Mouse (Mus musculus): ENCODE data around the gene Hba-x. TPM values are rescaled to one million over a fixed set of nuclear protein-coding genes. Genes with fewer than 3 reads are reported as not detected.

Gene Hba-x
- total and polyA plus RNA-seq, 2 experiments from 2014 or later, result not detected

GRCm38 (mm10) chr11:32324609-32325008, 48.4 kb downstream of the Hba-x start:
- H3K9ac ChIP-seq, result no peak overlapping the region
- TF ChIP-seq CTCF (IDR thresholded peaks at IDR 0.05; ENCODE audit: low read depth), result peak; percentile 92
- no peak overlapping the region for H3K4me3 ChIP-seq (ENCODE audit: low read depth, low read length)
- H3K36me3 ChIP-seq (ENCODE audit: insufficient read depth), result no peaks in the 10 kb centered on the region
- DNase-seq (peak; percentile 89), ATAC-seq (peak; percentile 91)
- no peaks in the 10 kb centered on the region for H3K27me3 ChIP-seq (ENCODE audit: insufficient read depth, low read length)
- no peaks in the 10 kb centered on the region for H3K9me3 ChIP-seq (ENCODE audit: low read length)
- WGBS, result 15% methylated on average over 15 of the region's 15 CpGs
- H3K27ac ChIP-seq (ENCODE audit: low read depth, low read length), result no peak overlapping the region
- H3K4me1 ChIP-seq (ENCODE audit: insufficient read depth), result no peaks in the 10 kb centered on the region
- H3K4me2 ChIP-seq (ENCODE audit: low read depth), result peak overlapping the region; percentile 32; the same call in 1 of the 2 replicates

Other genes with a start within 250 kb of the Hba-x start
- not detected in 2 replicates for gene Il9r, start 76.1 kb upstream of the Hba-x start, total RNA-seq (2014; rRNA removed)
- not detected in 2 replicates for gene Il9r, start 76.1 kb upstream of the Hba-x start, polyA plus RNA-seq (2015; fragmentation: Nextera tagmentation; extraction: Ambion mirVana)
- 15.2 and 34.0 TPM in 2 replicates for gene Snrnp25, start 71.0 kb upstream of the Hba-x start, total RNA-seq (2014; rRNA removed)
- 50.4 and 58.0 TPM in 2 replicates for gene Snrnp25, start 71.0 kb upstream of the Hba-x start, polyA plus RNA-seq (2015; fragmentation: Nextera tagmentation; extraction: Ambion mirVana)
- gene Rhbdf1, start 54.1 kb upstream of the Hba-x start, total RNA-seq (2014; rRNA removed), result 16.3 and 23.2 TPM in 2 replicates
- 14.7 and 17.9 TPM in 2 replicates for gene Rhbdf1, start 54.1 kb upstream of the Hba-x start, polyA plus RNA-seq (2015; fragmentation: Nextera tagmentation; extraction: Ambion mirVana)
- 28.4 and 29.7 TPM in 2 replicates for gene Mpg, start 49.9 kb upstream of the Hba-x start, total RNA-seq (2014; rRNA removed)
- 26.4 and 31.0 TPM in 2 replicates for gene Mpg, start 49.9 kb upstream of the Hba-x start, polyA plus RNA-seq (2015; fragmentation: Nextera tagmentation; extraction: Ambion mirVana)
- gene Nprl3, start 8.7 kb upstream of the Hba-x start, total RNA-seq (2014; rRNA removed), result 34.6 and 51.9 TPM in 2 replicates
- gene Nprl3, start 8.7 kb upstream of the Hba-x start, polyA plus RNA-seq (2015; fragmentation: Nextera tagmentation; extraction: Ambion mirVana), result 32.0 and 38.1 TPM in 2 replicates
- gene Hba-a1, start 7.1 kb downstream of the Hba-x start, total RNA-seq (2014; rRNA removed), result 405 and 563 TPM in 2 replicates
- gene Hba-a1, start 7.1 kb downstream of the Hba-x start, polyA plus RNA-seq (2015; fragmentation: Nextera tagmentation; extraction: Ambion mirVana), result 490 and 723 TPM in 2 replicates
- gene Hbq1b, start 10.6 kb downstream of the Hba-x start, total RNA-seq (2014; rRNA removed), result 0.71 and 1.8 TPM in 2 replicates
- 3.5 and 5.5 TPM in 2 replicates for gene Hbq1b, start 10.6 kb downstream of the Hba-x start, polyA plus RNA-seq (2015; fragmentation: Nextera tagmentation; extraction: Ambion mirVana)
- gene Hba-a2, start 20.1 kb downstream of the Hba-x start, total RNA-seq (2014; rRNA removed), result 789 and 953 TPM in 2 replicates
- gene Hba-a2, start 20.1 kb downstream of the Hba-x start, polyA plus RNA-seq (2015; fragmentation: Nextera tagmentation; extraction: Ambion mirVana), result 1,191 and 1,686 TPM in 2 replicates
- 1.3 and 1.6 TPM in 2 replicates for gene Hbq1a, start 23.7 kb downstream of the Hba-x start, total RNA-seq (2014; rRNA removed)
- gene Hbq1a, start 23.7 kb downstream of the Hba-x start, polyA plus RNA-seq (2015; fragmentation: Nextera tagmentation; extraction: Ambion mirVana), result 2.3 and 2.6 TPM in 2 replicates
- 26.0 and 35.9 TPM in 2 replicates for gene Sh3pxd2b, start 71.4 kb downstream of the Hba-x start, total RNA-seq (2014; rRNA removed)
- gene Sh3pxd2b, start 71.4 kb downstream of the Hba-x start, polyA plus RNA-seq (2015; fragmentation: Nextera tagmentation; extraction: Ambion mirVana), result 5.7 and 7.4 TPM in 2 replicates
- gene Ubtd2, start 179.0 kb downstream of the Hba-x start, total RNA-seq (2014; rRNA removed), result 56.1 and 72.0 TPM in 2 replicates
- gene Ubtd2, start 179.0 kb downstream of the Hba-x start, polyA plus RNA-seq (2015; fragmentation: Nextera tagmentation; extraction: Ambion mirVana), result 36.0 and 41.6 TPM in 2 replicates